Mouse (Mus musculus) liver, embryonic 14.5 days (tissue): ENCODE measurements around the gene Ralgapa2.

Experiments used
- CTCF ChIP-seq: IDR thresholded peaks from 2 replicates; pipeline ENCODE4 v1.5.1; 2016; ENCODE audit warnings: antibody characterized with exemption, low read depth, control low read depth
- EP300 ChIP-seq: IDR thresholded peaks from 2 replicates; pipeline ENCODE4 v1.6.1; 2016; ENCODE audit warnings: antibody characterized with exemption, low read depth

- TF ChIP-seq CTCF = no peak
- TF ChIP-seq EP300 = no peak
Measured at GRCm38 (mm10) chr2:146313811-146314210, 198.3 kb downstream of the Ralgapa2 start.
